Comparison of ENCODE assay signal across 10 mouse cellular contexts in the genomic region with DNA sequence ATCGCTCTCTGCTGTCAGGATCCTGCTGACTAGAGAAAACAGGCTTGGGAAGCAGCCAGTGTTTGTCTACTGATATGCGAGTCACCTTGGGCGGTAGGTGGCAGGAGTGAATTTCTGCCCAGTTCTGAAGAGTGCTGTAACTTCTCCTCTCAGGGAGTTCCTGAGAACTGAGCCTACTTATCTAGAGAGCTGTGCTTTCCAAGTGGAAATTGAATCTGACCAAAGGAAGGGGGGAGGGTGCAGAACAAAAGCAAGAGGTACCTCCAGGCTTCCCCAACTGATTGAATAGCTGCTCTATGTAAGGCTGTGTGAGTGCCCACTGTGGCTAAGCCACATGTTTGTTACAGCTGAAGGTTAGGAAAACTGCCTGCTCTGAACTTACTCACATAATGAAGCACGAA.
DNase-seq lines count a peak whose midpoint lies in the region; ATAC-seq lines count a peak whose summit lies in the region.
"Had no signal": no experiment of that assay in that cellular context is flagged by ENCODE, and none has a peak within 500 bp of the region (broad histone marks: within the 10 kb centered on the region; RNA-seq: fewer than 3 reads in every experiment).

No protein-coding gene starts in this region.

- WGBS in hindbrain, embryonic 10.5 days, result 39% methylated on average over 4 of the region's 4 CpGs
- 20% methylated on average over 4 of the region's 4 CpGs for WGBS in hindbrain, embryonic 16.5 days
- WGBS in heart, embryonic 15.5 days, result 31% methylated on average over 4 of the region's 4 CpGs
- WGBS in neural tube, embryonic 15.5 days, result 42% methylated on average over 4 of the region's 4 CpGs

- peak; percentile 12 for DNase-seq in hindbrain, embryonic 10.5 days (ENCODE audit: low spot score)
- peak; percentile 68 to 69 for DNase-seq in adrenal gland, postnatal 36 days
- peak; percentile 22 for DNase-seq in mesoderm, embryonic 11.5 days (ENCODE audit: low read depth, low spot score)
- no peak for DNase-seq in layer of hippocampus, postnatal 14 days (ENCODE audit: low spot score in 2 of 2)

- ATAC-seq in hindbrain, embryonic 16.5 days, result no peak
- ATAC-seq in heart, embryonic 15.5 days (replicated peaks; ENCODE audit: insufficient number of reproducible peaks, insufficient read depth, low FRiP score, low read depth), result peak; percentile 62; the same call in 1 of the 2 replicates
- no peak for ATAC-seq in neural tube, embryonic 15.5 days (ENCODE audit: low FRiP score)
- ATAC-seq in megakaryocyte progenitor cell, adult 5-6 weeks (replicated peaks; ENCODE audit: poor library complexity), result no peak

- H3K27me3 ChIP-seq in hindbrain, embryonic 10.5 days (ENCODE audit: insufficient read depth, poor library complexity, severe bottlenecking), result peaks cover 15% of the 10 kb centered on the region
- no peaks in the 10 kb centered on the region for H3K27me3 ChIP-seq in hindbrain, embryonic 16.5 days (replicated peaks; ENCODE audit: control insufficient read depth, insufficient read depth, low read length)
- H3K27me3 ChIP-seq in heart, embryonic 15.5 days, result no peaks in the 10 kb centered on the region
- H3K27me3 ChIP-seq in neural tube, embryonic 15.5 days (replicated peaks), result no peaks in the 10 kb centered on the region
- H3K27me3 ChIP-seq: CH12.LX had no signal

- no peaks in the 10 kb centered on the region for H3K36me3 ChIP-seq in hindbrain, embryonic 10.5 days
- H3K36me3 ChIP-seq in hindbrain, embryonic 16.5 days (ENCODE audit: control insufficient read depth, insufficient read depth, low read length), result no peaks in the 10 kb centered on the region
- no peaks in the 10 kb centered on the region for H3K36me3 ChIP-seq in heart, embryonic 15.5 days
- H3K36me3 ChIP-seq in neural tube, embryonic 15.5 days, result no peaks in the 10 kb centered on the region

- peak overlapping the region; percentile 71 for H3K27ac ChIP-seq in hindbrain, embryonic 10.5 days
- no peak overlapping the region for H3K27ac ChIP-seq in hindbrain, embryonic 16.5 days (ENCODE audit: low read depth, low read length)
- H3K27ac ChIP-seq in heart, embryonic 15.5 days, result peak overlapping the region; percentile 24; the same call in 1 of the 2 replicates
- no peak overlapping the region for H3K27ac ChIP-seq in neural tube, embryonic 15.5 days (replicated peaks)
- H3K27ac ChIP-seq: macrophage had no signal

- no peak overlapping the region for H3K9ac ChIP-seq in hindbrain, embryonic 16.5 days (ENCODE audit: low read depth, low read length)
- H3K9ac ChIP-seq in heart, embryonic 15.5 days, result no peak overlapping the region
- H3K9ac ChIP-seq in neural tube, embryonic 15.5 days (replicated peaks), result no peak overlapping the region

- H3K9me3 ChIP-seq in hindbrain, embryonic 10.5 days, result no peaks in the 10 kb centered on the region
- H3K9me3 ChIP-seq in hindbrain, embryonic 16.5 days (ENCODE audit: control insufficient read depth, low read length), result no peaks in the 10 kb centered on the region
- no peaks in the 10 kb centered on the region for H3K9me3 ChIP-seq in heart, embryonic 15.5 days (replicated peaks)
- no peaks in the 10 kb centered on the region for H3K9me3 ChIP-seq in neural tube, embryonic 15.5 days (replicated peaks)

- peaks cover 45% of the 10 kb centered on the region for H3K4me1 ChIP-seq in hindbrain, embryonic 10.5 days (replicated peaks)
- H3K4me1 ChIP-seq in hindbrain, embryonic 16.5 days (ENCODE audit: control insufficient read depth, insufficient read depth, low read depth, low read length), result no peaks in the 10 kb centered on the region
- peaks cover 8% of the 10 kb centered on the region for H3K4me1 ChIP-seq in heart, embryonic 15.5 days (replicated peaks)
- H3K4me1 ChIP-seq in neural tube, embryonic 15.5 days, result 0 out of 2 replicates have a peak, but pooled peaks cover 3% of the 10 kb centered on the region

- H3K4me3 ChIP-seq in hindbrain, embryonic 10.5 days, result no peak overlapping the region
- no peak overlapping the region for H3K4me3 ChIP-seq in hindbrain, embryonic 16.5 days (ENCODE audit: low read length)
- no peak overlapping the region for H3K4me3 ChIP-seq in heart, embryonic 15.5 days
- H3K4me3 ChIP-seq in neural tube, embryonic 15.5 days (replicated peaks), result no peak overlapping the region

- H3K4me2 ChIP-seq in hindbrain, embryonic 16.5 days (ENCODE audit: low read length), result no peak overlapping the region
- H3K4me2 ChIP-seq in heart, embryonic 15.5 days, result no peak overlapping the region
- H3K4me2 ChIP-seq in neural tube, embryonic 15.5 days, result no peak overlapping the region

Comparison
In these comparisons a context has a peak if more than half of its experiments do, and no peak if none do; other contexts are left out.
1. H3K27ac ChIP-seq: peak in hindbrain, embryonic 10.5 days (single experiment) and heart, embryonic 15.5 days (single experiment); none in hindbrain, embryonic 16.5 days (single experiment) and neural tube, embryonic 15.5 days (single experiment).
2. DNase-seq: peak in hindbrain, embryonic 10.5 days (single experiment), adrenal gland, postnatal 36 days (2 of 2) and mesoderm, embryonic 11.5 days (single experiment); none in layer of hippocampus, postnatal 14 days (0 of 2).